Mouse (Mus musculus) forebrain, embryonic 14.5 days (tissue): ENCODE data around the gene Mdm2. TPM values are rescaled to one million over a fixed set of nuclear protein-coding genes. Genes with fewer than 3 reads are reported as not detected.
"Not testable (repeated sequence)": the region's sequence is repeated elsewhere in the genome, so short reads cannot be mapped to it uniquely, and the experiment has no call there.

Experiments used
- ATAC-seq: fragments of 200-750 bp; cut with Nextera tagmentation; 2 replicates; pipeline ENCODE4 v1.8.0; 2017; ENCODE audit warnings: mild to moderate bottlenecking, moderate library complexity
- DNase-seq: peaks from one replicate; pipeline ENCODE4 v3.0.0-alpha.2; 2015; ENCODE audit warnings: low spot score
- H3K27ac ChIP-seq: fragments of 300-500 bp; sonication (generic); 2 replicates; pipeline ENCODE4 v1.5.1; 2014; ENCODE audit warnings: low read depth, mild to moderate bottlenecking, control low read depth, low read length, moderate library complexity
- H3K27me3 ChIP-seq: fragments of 300-500 bp; sonication (generic); replicated peaks from 2 replicates; pipeline ENCODE4 v1.6.1; 2014; ENCODE audit warnings: low read length, control low read depth, mixed read lengths; ENCODE audit not compliant: control insufficient read depth, insufficient read depth
- H3K36me3 ChIP-seq: fragments of 300-500 bp; sonication (generic); 2 replicates; pipeline ENCODE4 v1.6.1; 2014; ENCODE audit warnings: low read length, control low read depth; ENCODE audit not compliant: control insufficient read depth, insufficient read depth
- H3K4me1 ChIP-seq: fragments of 300-500 bp; sonication (generic); 2 replicates; pipeline ENCODE4 v1.6.1; 2014; ENCODE audit warnings: antibody characterized with exemption, low read length, control low read depth; ENCODE audit not compliant: control insufficient read depth, insufficient read depth
- H3K4me2 ChIP-seq: fragments of 300-500 bp; sonication (generic); 2 replicates; pipeline ENCODE4 v1.6.1; 2014; ENCODE audit warnings: mild to moderate bottlenecking, control low read depth, low read length
- H3K4me3 ChIP-seq: fragments of 300-500 bp; sonication (generic); 2 replicates; pipeline ENCODE4 v1.5.1; 2014; ENCODE audit warnings: low read depth, low read length, control low read depth
- H3K9ac ChIP-seq: fragments of 300-500 bp; sonication (generic); 2 replicates; pipeline ENCODE4 v1.6.1; 2014; ENCODE audit warnings: mild to moderate bottlenecking, low read length, control low read depth, moderate library complexity
- H3K9me3 ChIP-seq: fragments of 300-500 bp; sonication (generic); replicated peaks from 2 replicates; pipeline ENCODE4 v1.6.1; 2016; ENCODE audit warnings: low read length, control low read depth, mixed read lengths; ENCODE audit not compliant: control insufficient read depth
- WGBS: fragments of 180-500 bp; shearing (Covaris S2); extraction: QIAGEN DNeasy Blood & Tissue Kit; methylation state at CpG from one replicate; pipeline ENCODE4 v1.1.7; 2014; 5-methylcytosine and 5-hydroxymethylcytosine counted together
- polyA plus RNA-seq: library from polyadenylated mRNA; unstranded; fragments of >200 nt; fragmentation: Nextera tagmentation; extraction: Ambion mirVana; gene quantifications from 2 replicates; pipeline ENCODE4 v1.2.1, GENCODE M21; 2014

Mdm2 gene
- polyA plus RNA-seq, 1 experiment from 2014 or later: 33.0 TPM

DNA sequence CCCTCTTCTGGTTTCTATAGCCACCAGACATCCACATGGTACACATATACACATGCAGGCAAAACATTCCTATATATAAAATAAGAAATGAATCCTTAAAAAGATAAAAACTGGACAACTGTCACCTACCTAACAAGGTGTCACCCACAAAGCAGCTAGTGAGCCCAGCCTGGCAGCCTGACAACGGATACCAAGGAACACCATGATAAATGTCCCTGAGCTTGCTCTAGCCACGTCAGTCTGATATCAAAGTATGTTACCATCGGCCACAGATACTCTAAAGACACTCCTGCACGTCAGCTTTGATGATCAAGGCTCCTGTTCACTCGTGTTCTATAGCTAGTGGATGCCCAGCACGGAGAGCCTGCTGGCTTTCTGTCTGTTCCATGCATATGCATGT, 4.1 kb downstream of the Mdm2 start:
- Histone ChIP-seq H3K27me3 (no peaks in the 10 kb centered on the region), H3K9me3 (no peaks in the 10 kb centered on the region), H3K9ac (no peak overlapping the region), H3K36me3 (peaks cover 61% of the 10 kb centered on the region), H3K4me1 (peaks cover 11% of the 10 kb centered on the region), H3K4me2 (no peak overlapping the region), H3K27ac (no peak overlapping the region), H3K4me3 (no peak overlapping the region)
- WGBS: 92% methylated on average over 6 of the region's 6 CpGs
- ATAC-seq (no peak), DNase-seq (no peak)

DNA sequence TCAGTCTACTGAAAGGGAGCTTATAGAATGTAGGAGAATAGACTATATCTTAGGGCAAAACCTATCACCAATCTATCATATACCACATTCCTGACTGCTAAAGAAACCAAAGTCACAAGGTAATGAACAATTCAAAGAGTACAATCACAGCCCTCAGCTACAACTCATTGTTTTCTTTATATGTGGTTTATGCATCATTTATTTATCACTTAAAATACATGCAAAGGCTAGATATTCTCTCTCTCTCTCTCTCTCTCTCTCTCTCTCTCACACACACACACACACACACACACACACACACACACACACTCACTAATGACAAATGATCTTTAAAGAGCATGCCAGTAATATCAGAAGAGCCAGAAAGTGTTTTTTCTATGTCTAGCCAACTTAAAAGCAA, 4.8 kb downstream of the Mdm2 start:
- DNase-seq: no peak
- H3K36me3 ChIP-seq: peaks cover 66% of the 10 kb centered on the region
- H3K9ac ChIP-seq: no peak overlapping the region
- H3K9me3 ChIP-seq: no peaks in the 10 kb centered on the region
- no peak overlapping the region for H3K4me2 ChIP-seq
- H3K27me3 ChIP-seq: no peaks in the 10 kb centered on the region
- H3K4me1 ChIP-seq: peaks cover 8% of the 10 kb centered on the region
- H3K27ac ChIP-seq: no peak overlapping the region
- ATAC-seq: no peak
- H3K4me3 ChIP-seq: no peak overlapping the region

DNA sequence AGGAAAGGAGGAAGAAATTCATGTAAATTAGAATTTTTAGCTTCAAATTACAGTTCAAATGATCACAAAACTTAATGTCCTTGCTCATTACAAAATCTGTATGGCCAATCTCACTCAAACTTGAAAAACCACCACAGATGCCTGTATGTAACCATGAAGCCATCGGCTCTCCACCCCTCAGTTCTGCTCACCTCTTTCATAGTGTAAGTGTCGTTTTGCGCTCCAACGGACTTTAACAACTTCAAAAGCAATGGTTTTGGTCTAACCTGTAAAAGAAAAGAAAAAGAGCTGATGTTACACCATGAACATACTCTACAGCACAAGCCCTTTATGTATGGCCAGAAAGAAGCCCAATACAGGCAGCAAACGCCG, 5.6 kb downstream of the Mdm2 start:
- DNase-seq: no peak
- ATAC-seq: no peak
- Histone ChIP-seq H3K27me3 (no peaks in the 10 kb centered on the region), H3K9me3 (no peaks in the 10 kb centered on the region), H3K4me2 (no peak overlapping the region), H3K36me3 (peaks cover 74% of the 10 kb centered on the region), H3K4me1 (peaks cover 8% of the 10 kb centered on the region), H3K4me3 (no peak overlapping the region), H3K9ac (no peak overlapping the region), H3K27ac (no peak overlapping the region)
- 91% methylated on average over 6 of the region's 6 CpGs for WGBS

DNA sequence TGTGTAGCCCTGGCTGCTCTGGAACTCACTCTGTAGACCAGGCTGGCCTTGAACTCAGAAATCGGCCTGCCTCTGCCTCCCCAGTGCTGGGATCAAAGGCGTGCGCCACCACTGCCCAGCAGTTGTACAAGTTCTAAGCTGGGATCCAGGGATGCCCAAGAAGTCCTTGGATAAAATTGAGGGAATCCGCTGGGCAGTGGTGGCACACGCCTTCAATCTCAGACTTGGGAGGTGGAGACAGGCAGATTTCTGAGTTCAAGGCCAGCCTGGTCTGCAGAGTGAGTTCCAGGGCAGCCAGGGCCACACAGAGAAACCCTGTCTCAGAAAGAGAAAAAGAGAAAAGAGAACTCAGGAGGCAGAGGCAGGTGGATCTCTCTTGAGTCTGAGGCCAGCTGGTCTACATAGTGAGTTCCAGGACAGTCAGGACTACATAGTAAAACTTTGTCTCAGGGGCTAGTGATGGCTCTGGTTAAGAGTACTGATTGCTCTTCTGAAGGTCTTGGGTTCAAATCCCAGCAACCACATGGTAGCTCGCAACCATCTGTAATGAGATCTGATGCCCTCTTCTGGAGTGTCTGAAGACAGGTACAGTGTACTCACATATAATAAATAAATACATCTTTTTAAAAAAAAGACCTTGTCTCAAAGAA, 6.1 kb downstream of the Mdm2 start:
- not testable (repeated sequence) for H3K4me3 ChIP-seq, DNase-seq, H3K9me3 ChIP-seq, H3K9ac ChIP-seq, ATAC-seq, H3K4me2 ChIP-seq, H3K4me1 ChIP-seq, H3K27me3 ChIP-seq, H3K27ac ChIP-seq
- 96% methylated on average over 6 of the region's 6 CpGs for WGBS
- peaks cover 79% of the 10 kb centered on the region for H3K36me3 ChIP-seq

DNA sequence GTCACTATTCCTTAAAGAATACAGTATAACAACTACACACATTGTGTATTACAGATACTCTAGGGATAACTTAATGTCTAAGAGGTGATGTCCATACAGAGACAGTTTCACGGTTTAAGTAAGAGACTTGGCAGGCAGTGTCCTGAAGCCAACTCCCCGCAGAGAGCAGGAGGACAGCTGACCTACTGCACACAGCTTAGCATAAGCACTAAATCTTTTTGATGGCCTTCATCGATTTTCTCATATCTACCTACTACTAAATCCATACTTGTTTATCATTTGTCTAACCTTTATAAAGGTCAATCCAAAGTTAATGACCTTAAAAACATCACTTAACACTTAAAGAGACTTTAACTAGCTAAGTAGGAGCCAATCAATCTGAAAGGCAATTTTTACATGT, 7.1 kb downstream of the Mdm2 start:
- WGBS: 98% methylated on average over 3 of the region's 3 CpGs

DNA sequence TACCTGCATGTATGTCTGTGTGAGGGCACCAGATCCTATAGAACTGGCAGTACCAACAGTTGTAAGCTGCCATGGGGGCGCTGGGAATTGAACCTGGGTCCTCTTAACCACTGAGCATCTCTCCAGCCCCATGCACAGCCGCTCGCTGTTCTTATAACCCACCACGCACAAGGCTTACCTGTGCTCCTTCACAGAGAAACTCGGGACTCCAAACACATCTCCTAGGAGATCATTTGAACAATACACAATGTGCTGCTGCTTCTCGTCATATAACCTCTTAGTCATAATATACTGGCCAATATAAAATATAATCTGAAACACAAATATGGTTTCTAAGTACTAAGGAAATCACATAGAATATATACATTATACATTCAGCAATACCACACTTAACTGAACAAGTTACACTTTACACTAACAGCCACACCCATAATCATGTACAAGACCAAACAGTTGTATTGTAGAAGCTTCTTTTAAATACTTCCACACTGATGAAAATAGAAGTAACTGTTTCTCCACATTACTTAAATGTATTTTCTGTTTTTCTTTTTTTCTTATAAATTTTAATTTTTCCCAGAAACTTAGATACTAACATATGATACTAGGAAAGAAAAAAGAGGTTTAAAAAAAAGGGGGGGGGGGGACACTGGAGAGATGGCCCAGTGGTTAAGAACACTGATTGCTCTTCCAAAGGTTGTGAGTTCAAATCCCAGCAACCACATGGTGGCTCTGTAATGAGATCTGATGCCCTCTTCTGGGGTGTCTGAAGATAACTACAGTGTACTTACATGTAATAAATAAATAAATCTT, 8.3 kb downstream of the Mdm2 start:
- no peak overlapping the region for H3K9ac ChIP-seq
- no peaks in the 10 kb centered on the region for H3K9me3 ChIP-seq
- H3K36me3 ChIP-seq: peaks cover 89% of the 10 kb centered on the region
- no peak overlapping the region for H3K27ac ChIP-seq
- no peaks in the 10 kb centered on the region for H3K27me3 ChIP-seq
- ATAC-seq (no peak), DNase-seq (no peak)
- H3K4me3 ChIP-seq: no peak overlapping the region
- no peak overlapping the region for H3K4me2 ChIP-seq
- no peaks in the 10 kb centered on the region for H3K4me1 ChIP-seq
- 97% methylated on average over 6 of the region's 6 CpGs for WGBS

More for the DNA sequence above, 7.1 kb downstream of the Mdm2 start:
- no peak overlapping the region for H3K4me3 ChIP-seq
- no peak overlapping the region for H3K27ac ChIP-seq
- H3K36me3 ChIP-seq: peaks cover 82% of the 10 kb centered on the region
- ATAC-seq: no peak
- no peaks in the 10 kb centered on the region for H3K27me3 ChIP-seq
- H3K9me3 ChIP-seq: no peaks in the 10 kb centered on the region
- H3K4me1 ChIP-seq: no peaks in the 10 kb centered on the region
- no peak for DNase-seq
- no peak overlapping the region for H3K9ac ChIP-seq
- no peak overlapping the region for H3K4me2 ChIP-seq

DNA sequence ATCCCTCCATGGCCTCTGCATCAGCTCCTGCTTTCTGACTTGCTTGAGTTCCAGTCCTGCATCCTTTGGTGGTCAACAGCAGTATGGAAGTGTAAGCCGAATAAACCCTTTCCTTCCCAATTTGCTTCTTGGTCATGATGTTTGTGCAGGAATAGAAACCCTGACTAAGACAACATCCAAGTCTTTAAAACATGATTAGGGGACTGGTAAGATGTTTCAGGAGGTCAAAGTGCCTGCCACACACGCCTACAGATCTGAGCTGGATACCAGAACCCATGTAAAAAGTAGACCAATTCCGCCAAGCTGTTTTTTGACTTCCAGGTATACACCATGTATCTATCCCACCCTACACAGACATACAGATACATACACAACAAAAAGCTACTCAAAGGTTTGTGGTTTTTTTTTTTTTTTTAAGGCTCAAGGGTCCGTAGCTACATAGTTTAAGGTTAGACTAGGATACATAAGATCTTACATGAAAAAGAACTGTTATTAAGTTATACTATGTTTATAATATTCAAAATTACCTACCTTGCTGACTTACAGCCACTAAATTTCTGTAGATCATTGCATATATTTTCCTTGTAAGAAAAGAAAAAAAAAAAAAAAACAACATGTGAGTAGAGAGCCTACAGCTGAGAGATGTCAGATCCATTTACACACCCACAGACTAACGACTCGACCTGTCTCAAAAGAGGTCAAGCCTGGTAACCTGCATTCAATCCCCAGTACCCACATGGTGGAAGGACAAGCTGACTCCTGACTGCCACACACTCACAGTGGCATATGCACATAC, 9.3 kb downstream of the Mdm2 start:
- 95% methylated on average over 6 of the region's 6 CpGs for WGBS
- no peak overlapping the region for H3K4me3 ChIP-seq
- no peak overlapping the region for H3K9ac ChIP-seq
- no peaks in the 10 kb centered on the region for H3K27me3 ChIP-seq
- H3K36me3 ChIP-seq: peaks cover 89% of the 10 kb centered on the region
- no peaks in the 10 kb centered on the region for H3K4me1 ChIP-seq
- no peaks in the 10 kb centered on the region for H3K9me3 ChIP-seq
- ATAC-seq (no peak), DNase-seq (no peak)
- H3K4me2 ChIP-seq: no peak overlapping the region
- no peak overlapping the region for H3K27ac ChIP-seq

DNA sequence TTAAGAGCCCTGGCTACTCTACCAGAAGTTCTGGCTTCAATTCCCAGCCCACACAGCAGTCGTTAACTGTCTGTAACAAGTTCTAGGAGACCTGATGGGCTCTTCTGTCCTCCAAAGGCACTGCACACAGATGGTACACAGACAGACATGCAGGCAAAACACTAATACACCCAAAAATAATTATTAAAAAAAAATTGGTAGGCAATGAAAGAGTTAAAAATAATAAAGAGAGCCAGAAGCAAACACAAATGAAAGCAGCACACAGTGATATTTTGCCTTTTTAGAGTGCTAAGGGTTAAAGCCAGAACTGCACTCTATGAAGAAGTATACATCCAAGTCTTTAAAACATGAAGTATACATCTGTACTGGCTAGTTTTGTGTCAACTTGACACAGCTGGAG, 10.1 kb downstream of the Mdm2 start:
- no peak overlapping the region for H3K4me3 ChIP-seq
- no peaks in the 10 kb centered on the region for H3K27me3 ChIP-seq
- 100% methylated on average over 1 of the region's 1 CpGs for WGBS
- H3K4me2 ChIP-seq: no peak overlapping the region
- DNase-seq (no peak), ATAC-seq (no peak)
- H3K9ac ChIP-seq: no peak overlapping the region
- H3K9me3 ChIP-seq: no peaks in the 10 kb centered on the region
- H3K4me1 ChIP-seq: no peaks in the 10 kb centered on the region
- peaks cover 96% of the 10 kb centered on the region for H3K36me3 ChIP-seq
- no peak overlapping the region for H3K27ac ChIP-seq

DNA sequence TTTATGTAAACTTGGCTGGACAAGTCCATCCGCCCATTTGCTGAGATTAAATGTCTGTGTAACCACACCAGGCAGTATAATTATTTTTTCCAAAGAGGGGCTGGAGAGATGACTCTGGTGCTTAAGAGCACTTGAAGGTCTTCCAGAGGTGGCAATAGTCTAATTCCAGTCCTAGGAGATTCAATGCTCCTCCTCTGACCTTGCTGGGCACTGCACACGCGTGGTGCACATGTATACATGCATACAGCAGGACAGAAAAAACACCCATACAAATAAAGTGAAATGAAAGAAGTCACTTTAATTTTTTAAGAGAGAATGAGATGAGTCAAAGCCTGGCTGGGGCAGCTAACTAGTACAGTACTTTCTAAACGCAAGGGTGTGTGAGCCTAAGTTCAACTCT, 10.6 kb downstream of the Mdm2 start:
- Histone ChIP-seq H3K4me1 (no peaks in the 10 kb centered on the region), H3K4me3 (no peak overlapping the region), H3K27ac (no peak overlapping the region), H3K9me3 (no peaks in the 10 kb centered on the region), H3K27me3 (no peaks in the 10 kb centered on the region), H3K36me3 (peaks cover 96% of the 10 kb centered on the region), H3K9ac (no peak overlapping the region), H3K4me2 (no peak overlapping the region)
- ATAC-seq (no peak), DNase-seq (no peak)
- 98% methylated on average over 4 of the region's 4 CpGs for WGBS
